Mouse (Mus musculus) layer of hippocampus, adult 2 months (tissue): ENCODE measurements at regions not wholly inside any gene's neighbourhood (a gene's known extent, or its start where the extent isn't known, plus 50 kb on each side); places are given as distances from the start of the nearest gene placed in this dataset.
"Not testable (repeated sequence)": the region's sequence is repeated elsewhere in the genome, so short reads cannot be mapped to it uniquely, and the experiment has no call there.

Experiments
- DNase-seq, 2 experiments: peaks; one replicate each; pipeline ENCODE4 v3.0.0; 2022; ENCODE audit warnings: low spot score in 2 of 2
- H3K27ac ChIP-seq: fragments of 200-600 bp; 2 replicates; pipeline ENCODE4 v1.8.1; 2022
- H3K4me3 ChIP-seq: fragments of 200-600 bp; 2 replicates; pipeline ENCODE4 v1.8.1; 2022; ENCODE audit warnings: mild to moderate bottlenecking
- CTCF ChIP-seq: fragments of 200-600 bp; conservative IDR thresholded peaks from 2 replicates; pipeline ENCODE4 v1.8.1; 2022; ENCODE audit warnings: antibody characterized with exemption, mild to moderate bottlenecking, moderate library complexity

DNA sequence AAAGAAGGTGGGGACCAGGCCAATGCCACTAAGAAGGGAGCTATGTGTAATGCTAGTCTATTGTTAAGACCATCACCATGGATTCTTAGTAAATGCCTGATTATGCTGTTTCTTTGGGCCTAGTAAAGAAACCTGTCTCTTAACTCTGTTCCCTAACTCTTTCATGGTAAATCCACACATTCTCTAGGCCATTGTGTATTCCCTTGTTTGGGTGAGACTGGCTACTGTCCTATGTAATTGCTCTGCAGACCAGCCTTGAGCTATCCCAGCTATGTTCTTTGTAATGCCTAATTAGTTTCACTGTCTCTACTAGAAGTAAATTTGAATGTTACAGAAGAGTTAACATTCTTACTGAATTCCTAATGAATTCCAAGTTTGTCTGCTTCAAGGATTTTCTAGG is 186.9 kb upstream of the Gm10750 start:
- TF ChIP-seq CTCF = no peak
- H3K27ac ChIP-seq = no peak overlapping the region
- DNase-seq = no peak
- H3K4me3 ChIP-seq = no peak overlapping the region

DNA sequence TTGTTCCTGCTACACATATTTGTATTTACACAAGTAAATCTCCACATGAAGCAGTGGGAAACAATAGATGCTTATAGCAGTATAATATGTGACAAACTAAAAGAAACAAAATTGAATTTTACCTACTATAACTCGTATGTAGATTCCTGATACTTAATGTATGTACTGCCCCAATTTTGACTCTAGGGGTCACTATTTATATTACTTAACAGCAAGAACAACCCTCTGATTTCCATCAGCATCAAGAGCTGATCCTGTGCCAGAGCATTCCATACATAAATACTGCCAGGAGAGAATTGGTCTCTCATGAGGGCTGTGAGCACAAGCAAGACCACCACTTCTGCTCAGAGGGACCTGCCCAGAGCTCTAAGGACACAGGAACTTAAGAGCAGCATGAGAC is 178.7 kb upstream of the Gm10750 start:
- TF ChIP-seq CTCF = no peak
- no peak overlapping the region for H3K27ac ChIP-seq
- H3K4me3 ChIP-seq = no peak overlapping the region
- no peak for DNase-seq

DNA sequence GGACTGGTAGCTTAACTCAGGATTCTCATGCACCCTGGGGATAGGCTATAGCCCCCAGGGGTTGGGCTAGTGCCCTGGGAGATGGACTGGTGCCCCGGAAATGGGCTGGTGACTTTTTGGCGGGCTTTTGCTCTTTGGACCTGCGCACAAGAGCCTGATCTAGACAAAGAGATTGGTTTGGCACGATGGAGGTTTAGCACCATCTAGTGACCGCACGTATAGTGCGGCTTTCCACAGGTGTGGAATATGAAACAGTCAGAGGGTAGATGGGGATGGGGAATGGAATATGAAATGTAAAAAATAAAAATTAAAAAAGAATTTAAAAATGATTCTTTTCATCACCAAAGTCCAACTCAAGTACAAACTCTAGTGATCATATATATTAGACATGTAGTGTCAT is 141.4 kb upstream of the Gm10750 start:
- DNase-seq, H3K4me3 ChIP-seq, H3K27ac ChIP-seq: not testable (repeated sequence)
- TF ChIP-seq CTCF = peak; percentile 33; the same call in 1 of the 2 replicates

DNA sequence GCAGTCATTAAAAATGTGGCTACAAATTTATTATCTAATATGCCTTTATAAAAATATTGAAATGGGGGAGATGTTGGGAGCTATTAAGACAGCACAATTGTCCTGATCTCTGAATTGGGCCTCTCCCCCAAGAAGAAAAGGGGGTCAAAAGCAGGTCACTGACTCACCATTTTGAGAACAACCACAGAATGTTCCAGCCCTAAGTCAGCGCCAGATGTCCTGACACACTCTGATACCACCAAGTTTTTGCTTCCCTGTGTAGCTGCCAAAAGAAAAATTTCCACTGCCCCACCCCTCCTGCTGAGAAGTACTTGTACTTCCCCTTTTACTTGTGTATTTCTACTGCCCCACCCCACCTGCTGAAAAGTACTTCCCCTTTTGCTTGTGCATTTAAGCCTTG is 92.5 kb upstream of the Gm10750 start:
- not testable (repeated sequence) for H3K27ac ChIP-seq, DNase-seq, H3K4me3 ChIP-seq

DNA sequence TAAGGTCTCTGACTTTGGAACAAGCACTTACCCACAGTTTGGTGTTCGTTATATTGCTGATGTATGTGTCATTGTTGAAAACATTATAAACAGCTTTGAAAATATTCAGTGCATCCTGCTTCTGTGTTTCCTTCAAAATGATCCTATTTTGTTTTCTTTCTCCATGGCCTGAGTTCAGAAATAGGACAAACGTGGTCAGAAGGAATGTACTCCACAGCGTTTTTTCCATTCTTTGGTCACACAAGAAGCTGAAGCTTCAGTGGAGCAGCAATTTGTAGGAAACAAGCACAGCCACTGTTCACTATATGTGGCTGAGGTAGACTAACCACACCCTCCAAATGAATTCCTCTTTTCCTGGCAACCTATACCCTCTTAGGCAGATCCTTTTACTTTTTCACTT is 75.1 kb upstream of the Gm10750 start:
- H3K27ac ChIP-seq = no peak overlapping the region
- DNase-seq = no peak
- no peak overlapping the region for H3K4me3 ChIP-seq
- TF ChIP-seq CTCF = no peak
